Mouse (Mus musculus) stomach, postnatal 0 days (tissue): ENCODE results near the gene Arl8a. TPM values are rescaled to one million over a fixed set of nuclear protein-coding genes. Genes with fewer than 3 reads are reported as not detected.

Experiments used
- ATAC-seq: fragments of 200-750 bp; cut with Nextera tagmentation; 2 replicates; pipeline ENCODE4 v1.8.0; 2017; ENCODE audit not compliant: low FRiP score, low TSS enrichment
- DNase-seq: peaks from one replicate; pipeline ENCODE4 v3.0.0-alpha.2; 2016; ENCODE audit warnings: low spot score
- H3K27ac ChIP-seq: fragments of 300-500 bp; sonication (generic); replicated peaks from 2 replicates; pipeline ENCODE4 v1.5.1; 2014; ENCODE audit warnings: mild to moderate bottlenecking, control low read depth
- H3K27me3 ChIP-seq: fragments of 300-500 bp; sonication (generic); 2 replicates; pipeline ENCODE4 v1.6.1; 2014; ENCODE audit warnings: low read length; ENCODE audit not compliant: control insufficient read depth, insufficient read depth
- H3K36me3 ChIP-seq: fragments of 300-500 bp; sonication (generic); 2 replicates; pipeline ENCODE4 v1.6.1; 2014; ENCODE audit warnings: low read length, mixed read lengths; ENCODE audit not compliant: control insufficient read depth, insufficient read depth
- H3K4me1 ChIP-seq: fragments of 300-500 bp; sonication (generic); replicated peaks from 2 replicates; pipeline ENCODE4 v1.6.1; 2014; ENCODE audit warnings: antibody characterized with exemption; ENCODE audit not compliant: control insufficient read depth, insufficient read depth
- H3K4me2 ChIP-seq: fragments of 300-500 bp; sonication (generic); replicated peaks from 2 replicates; pipeline ENCODE4 v1.6.1; 2014; ENCODE audit warnings: low read depth, mild to moderate bottlenecking, control low read depth, moderate library complexity
- H3K4me3 ChIP-seq: fragments of 300-500 bp; sonication (generic); 2 replicates; pipeline ENCODE4 v1.5.1; 2014; ENCODE audit warnings: low read depth, low read length, control low read depth
- H3K9ac ChIP-seq: fragments of 300-500 bp; sonication (generic); 2 replicates; pipeline ENCODE4 v1.6.1; 2014; ENCODE audit warnings: mild to moderate bottlenecking, low read length, control low read depth, mixed read lengths
- H3K9me3 ChIP-seq: fragments of 300-500 bp; sonication (generic); 2 replicates; pipeline ENCODE4 v1.6.1; 2016; ENCODE audit warnings: low read length; ENCODE audit not compliant: control insufficient read depth
- CTCF ChIP-seq: IDR thresholded peaks from 2 replicates; pipeline ENCODE4 v1.5.1; 2016; ENCODE audit warnings: antibody characterized with exemption, low read depth, mild to moderate bottlenecking, moderate library complexity
- EP300 ChIP-seq: optimal IDR thresholded peaks from 2 replicates; pipeline ENCODE3; 2016; ENCODE audit warnings: antibody characterized with exemption
- WGBS: fragments of 180-500 bp; shearing (Covaris S2); extraction: QIAGEN DNeasy Blood & Tissue Kit; methylation state at CpG from one replicate; pipeline ENCODE4 v1.1.7; 2014; 5-methylcytosine and 5-hydroxymethylcytosine counted together
- polyA plus RNA-seq: library from polyadenylated mRNA; unstranded; fragments of >200 nt; fragmentation: Nextera tagmentation; extraction: Ambion mirVana; gene quantifications from 2 replicates; pipeline ENCODE4 v1.2.1, GENCODE M21; 2015

Gene Arl8a
- polyA plus RNA-seq, 1 experiment from 2014 or later = 42.2 TPM

DNA sequence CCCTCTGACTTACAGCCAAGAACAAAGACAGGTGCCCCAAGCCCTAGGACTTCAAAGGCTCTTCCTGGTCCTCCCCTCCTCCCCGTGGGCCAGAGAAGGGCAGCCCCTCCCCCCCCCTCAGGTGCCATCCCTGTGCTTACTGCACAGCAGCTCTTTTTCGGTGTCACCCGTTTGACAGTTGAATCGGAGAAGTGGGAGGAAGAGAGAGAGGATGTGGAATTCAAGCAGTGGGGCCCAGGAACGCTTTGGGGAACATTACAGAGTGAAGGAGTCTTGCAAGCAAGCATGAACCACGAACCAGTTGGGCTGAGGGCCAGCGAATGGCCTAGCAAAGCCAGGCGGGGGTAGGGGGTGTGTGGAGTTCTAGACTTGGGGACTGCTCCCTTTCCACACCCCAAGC is 15.1 kb upstream of the Arl8a start:
- H3K4me1 ChIP-seq = no peaks in the 10 kb centered on the region
- no peaks in the 10 kb centered on the region for H3K36me3 ChIP-seq
- no peak overlapping the region for H3K9ac ChIP-seq
- no peak overlapping the region for H3K27ac ChIP-seq
- 50% methylated on average over 8 of the region's 8 CpGs for WGBS
- H3K4me3 ChIP-seq = no peak overlapping the region
- no peak overlapping the region for H3K4me2 ChIP-seq
- no peak for DNase-seq
- no peaks in the 10 kb centered on the region for H3K27me3 ChIP-seq
- no peaks in the 10 kb centered on the region for H3K9me3 ChIP-seq
- TF ChIP-seq CTCF = no peak
- no peak for TF ChIP-seq EP300
- ATAC-seq = no peak

DNA sequence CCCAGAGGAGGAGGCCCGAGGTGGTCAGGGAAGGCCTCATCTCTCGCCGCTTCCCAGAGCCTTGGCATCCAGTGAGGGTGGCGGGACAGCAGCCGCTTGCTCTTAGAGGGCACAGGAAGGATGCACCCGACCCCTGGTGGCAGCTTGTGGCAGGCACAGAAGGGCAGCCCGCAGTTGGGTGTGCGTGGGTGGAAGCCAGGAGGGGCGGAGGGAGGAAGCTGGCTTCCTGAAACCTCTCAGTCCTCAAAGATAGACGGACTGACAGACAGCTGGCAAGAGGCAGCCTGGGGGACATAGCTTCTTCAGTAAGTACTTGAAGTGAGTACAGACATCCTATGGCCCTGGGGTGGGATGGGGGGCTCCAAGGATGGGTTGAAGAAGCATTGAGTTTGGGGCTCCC is 14.2 kb upstream of the Arl8a start, which contains the start of gene Ptpn7:
TSS of gene Ptpn7 (plus strand) at position 228 of the 400 bp plus-strand sequence.
- Histone ChIP-seq H3K4me1 (no peaks in the 10 kb centered on the region), H3K9ac (no peak within 1 kb of the TSS), H3K4me2 (no peak within 1 kb of the TSS), H3K9me3 (no peaks in the 10 kb centered on the region), H3K4me3 (no peak within 1 kb of the TSS), H3K36me3 (no peaks in the 10 kb centered on the region), H3K27me3 (no peaks in the 10 kb centered on the region), H3K27ac (no peak within 1 kb of the TSS)
- DNase-seq (peak; percentile 79), ATAC-seq (peak; percentile 52; the same call in 1 of the 2 replicates)
- TF ChIP-seq CTCF = peak; percentile 83
- TF ChIP-seq EP300 = no peak
- WGBS = 36% methylated on average over 10 of the region's 10 CpGs

DNA sequence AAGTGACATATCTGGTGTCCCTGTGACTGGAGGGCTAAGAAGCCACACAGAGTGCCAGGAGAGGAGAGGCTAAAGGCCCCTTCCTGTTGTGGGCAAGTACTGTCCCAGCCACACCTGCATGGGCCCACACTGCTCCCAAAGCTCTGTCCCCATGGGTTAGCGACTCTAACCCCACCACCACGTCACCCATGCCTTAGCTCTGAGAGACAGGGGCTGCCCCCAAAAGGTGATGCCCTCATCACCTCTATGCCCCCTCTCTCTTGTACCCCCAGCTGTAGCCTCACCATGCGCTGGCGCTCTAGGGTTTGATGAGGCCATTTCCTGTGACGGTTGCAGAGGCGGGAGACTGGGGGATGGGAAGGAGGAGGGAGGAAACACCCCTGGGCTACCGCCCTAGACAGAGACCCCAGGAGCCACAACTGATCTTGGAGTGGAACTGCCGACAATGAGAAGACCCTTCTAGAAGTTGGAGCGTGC is 13.7 kb upstream of the Arl8a start:
- Histone ChIP-seq H3K4me1 (no peaks in the 10 kb centered on the region), H3K4me2 (no peak overlapping the region), H3K9ac (no peak overlapping the region), H3K27ac (no peak overlapping the region), H3K36me3 (no peaks in the 10 kb centered on the region), H3K9me3 (no peaks in the 10 kb centered on the region), H3K27me3 (no peaks in the 10 kb centered on the region), H3K4me3 (no peak overlapping the region)
- TF ChIP-seq EP300 (no peak), CTCF (no peak)
- no peak for ATAC-seq
- WGBS = 88% methylated on average over 9 of the region's 9 CpGs
- DNase-seq = no peak

DNA sequence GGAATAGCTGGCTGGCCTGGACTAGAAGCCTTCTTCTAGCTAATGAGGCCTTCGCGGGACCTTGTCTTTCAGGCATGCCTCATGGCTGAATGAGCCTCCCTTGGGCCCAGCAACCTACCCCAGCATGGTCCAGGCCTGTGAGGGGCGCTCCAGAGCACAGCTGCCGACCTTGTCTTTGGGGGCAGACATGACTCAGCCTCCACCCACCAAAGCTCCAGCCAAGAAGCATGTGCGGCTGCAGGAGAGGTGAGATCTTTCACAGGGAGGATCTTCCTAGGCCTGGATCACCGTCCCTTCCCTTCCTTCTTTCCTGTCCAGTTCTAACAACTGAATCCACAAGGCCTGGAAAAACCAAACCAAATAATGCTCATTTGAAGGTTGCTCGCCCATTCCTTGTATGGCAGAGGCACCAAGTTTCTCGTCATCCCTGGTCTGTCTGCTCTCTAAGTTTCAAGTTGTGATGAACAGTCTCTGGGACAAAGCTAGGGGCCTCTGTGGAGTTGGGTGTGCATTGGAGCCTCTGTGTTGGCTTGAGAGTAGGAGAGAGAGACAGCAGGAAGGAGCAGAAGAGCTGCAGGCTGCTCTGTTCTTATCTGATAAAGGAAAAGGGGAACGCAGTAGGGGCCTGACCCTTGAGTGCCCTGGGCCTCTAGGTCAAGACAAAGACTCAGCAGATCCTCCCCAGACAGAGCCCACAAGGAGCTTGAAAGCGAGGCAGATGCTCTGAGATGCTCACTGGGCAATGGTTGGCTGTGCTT is 12.8 kb upstream of the Arl8a start:
- no peak overlapping the region for H3K4me3 ChIP-seq
- no peaks in the 10 kb centered on the region for H3K36me3 ChIP-seq
- DNase-seq (no peak), ATAC-seq (no peak)
- no peaks in the 10 kb centered on the region for H3K4me1 ChIP-seq
- H3K9ac ChIP-seq = peak overlapping the region; percentile 27
- no peak overlapping the region for H3K27ac ChIP-seq
- TF ChIP-seq CTCF (no peak), EP300 (no peak)
- no peaks in the 10 kb centered on the region for H3K9me3 ChIP-seq
- H3K27me3 ChIP-seq = no peaks in the 10 kb centered on the region
- H3K4me2 ChIP-seq = no peak overlapping the region
- WGBS = 75% methylated on average over 10 of the region's 10 CpGs

DNA sequence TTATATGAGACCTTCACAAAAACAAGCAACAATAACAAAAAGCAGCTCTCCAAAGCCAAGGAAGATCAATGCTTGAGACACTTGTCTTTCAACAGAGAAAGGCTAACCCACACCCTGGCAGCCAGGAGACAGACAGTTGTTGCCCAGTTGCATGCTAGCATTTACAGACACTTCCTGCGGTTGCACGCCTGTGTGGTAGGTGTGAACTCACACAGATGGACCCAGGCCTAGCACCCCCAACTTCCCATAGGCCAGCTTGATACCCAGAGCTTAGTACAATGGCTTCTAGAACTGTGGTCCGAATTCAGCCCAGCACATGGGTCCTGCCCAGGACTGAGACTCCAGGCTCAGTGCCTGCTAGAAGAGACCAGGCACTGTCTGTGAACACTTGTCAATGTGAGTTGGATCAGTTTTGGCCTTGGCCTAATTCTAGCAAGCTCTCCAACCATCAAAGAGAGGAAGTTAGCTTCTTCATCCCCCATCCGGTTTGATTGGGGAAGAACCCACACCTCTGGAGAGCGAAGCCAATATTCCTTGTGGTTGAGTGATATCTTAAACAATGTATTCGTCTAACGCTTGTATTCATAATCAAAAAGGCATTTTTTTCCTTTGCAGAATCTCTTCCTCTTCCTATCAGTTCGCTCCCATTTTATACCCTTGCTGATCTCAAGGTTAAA is 11.4 kb upstream of the Arl8a start:
- TF ChIP-seq CTCF (no peak), EP300 (no peak)
- no peaks in the 10 kb centered on the region for H3K36me3 ChIP-seq
- H3K4me2 ChIP-seq = no peak overlapping the region
- no peaks in the 10 kb centered on the region for H3K27me3 ChIP-seq
- ATAC-seq = no peak
- no peaks in the 10 kb centered on the region for H3K4me1 ChIP-seq
- H3K4me3 ChIP-seq = no peak overlapping the region
- no peaks in the 10 kb centered on the region for H3K9me3 ChIP-seq
- DNase-seq = no peak
- no peak overlapping the region for H3K27ac ChIP-seq
- WGBS = 90% methylated on average over 8 of the region's 8 CpGs
- no peak overlapping the region for H3K9ac ChIP-seq

DNA sequence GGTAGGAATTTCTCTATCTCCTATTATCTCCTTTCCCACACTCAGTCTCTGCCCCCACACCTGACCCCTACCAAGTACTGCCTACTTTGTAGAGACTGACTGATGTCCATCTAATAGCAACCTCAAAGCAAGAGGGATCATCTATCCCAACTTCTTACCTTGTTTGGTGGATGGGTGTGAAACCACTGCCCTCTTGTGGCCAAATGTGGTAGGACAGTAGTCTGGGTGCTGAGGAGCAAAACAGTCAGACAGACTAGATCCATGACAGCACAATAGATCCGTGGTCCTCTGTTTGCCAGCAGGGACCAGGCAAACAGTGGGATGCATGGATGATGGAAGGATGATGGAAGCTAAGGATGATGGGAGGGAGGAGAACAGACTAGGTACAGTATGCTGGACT is 10.1 kb upstream of the Arl8a start:
- no peaks in the 10 kb centered on the region for H3K36me3 ChIP-seq
- H3K27me3 ChIP-seq = no peaks in the 10 kb centered on the region
- ATAC-seq (no peak), DNase-seq (peak; percentile 83)
- H3K9ac ChIP-seq = no peak overlapping the region
- no peak overlapping the region for H3K4me3 ChIP-seq
- H3K4me1 ChIP-seq = no peaks in the 10 kb centered on the region
- no peak overlapping the region for H3K4me2 ChIP-seq
- TF ChIP-seq EP300 (no peak), CTCF (peak; percentile 100)
- H3K9me3 ChIP-seq = no peaks in the 10 kb centered on the region
- WGBS = 0% methylated on average over 1 of the region's 1 CpGs
- no peak overlapping the region for H3K27ac ChIP-seq
